Mouse (Mus musculus) liver, adult 2 months (tissue): Measurements from ENCODE around the gene Trafd1. TPM values are rescaled to one million over a fixed set of nuclear protein-coding genes. Genes with fewer than 3 reads are reported as not detected.

Experiments used
- DNase-seq: peaks from one replicate; pipeline ENCODE4 v3.0.0-alpha.2; 2011; ENCODE audit warnings: low read depth, low spot score; ENCODE audit errors: extremely low read depth
- H3K27ac ChIP-seq: fragments of 200-500 bp; replicated peaks from 2 replicates; pipeline ENCODE4 v1.5.1; 2012; ENCODE audit warnings: low read depth, mild to moderate bottlenecking, control low read depth, inconsistent platforms, low read length; ENCODE audit not compliant: insufficient read depth
- H3K27me3 ChIP-seq: fragments of 200-500 bp; 2 replicates; pipeline ENCODE4 v1.6.1; 2012; ENCODE audit warnings: mild to moderate bottlenecking, moderate library complexity, low read length, inconsistent platforms; ENCODE audit not compliant: control insufficient read depth, insufficient read depth
- H3K36me3 ChIP-seq: fragments of 200-500 bp; 2 replicates; pipeline ENCODE4 v1.6.1; 2012; ENCODE audit warnings: low read length, inconsistent platforms; ENCODE audit not compliant: control insufficient read depth, insufficient read depth
- H3K4me1 ChIP-seq: fragments of 200-500 bp; 2 replicates; pipeline ENCODE4 v1.6.1; 2011; ENCODE audit warnings: low read length; ENCODE audit not compliant: control insufficient read depth, insufficient read depth
- H3K4me3 ChIP-seq: fragments of 200-500 bp; 2 replicates; pipeline ENCODE4 v1.5.1; 2011; ENCODE audit warnings: low read depth, mild to moderate bottlenecking, control low read depth, low read length, moderate library complexity; ENCODE audit not compliant: insufficient read depth
- H3K79me2 ChIP-seq: fragments of 200-500 bp; 2 replicates; pipeline ENCODE4 v1.6.1; 2012; ENCODE audit warnings: inconsistent platforms, mild to moderate bottlenecking, low read length, moderate library complexity; ENCODE audit not compliant: control insufficient read depth, insufficient read depth
- H3K9ac ChIP-seq: fragments of 200-500 bp; 2 replicates; pipeline ENCODE4 v1.6.1; 2012; ENCODE audit warnings: low read depth, mild to moderate bottlenecking, control low read depth, inconsistent platforms, low read length
- CTCF ChIP-seq: fragments of 200-500 bp; IDR thresholded peaks from 2 replicates; pipeline ENCODE4 v1.5.1; 2011; ENCODE audit warnings: low read depth, low read length, control low read depth
- POLR2A ChIP-seq: fragments of 200-500 bp; IDR thresholded peaks from 2 replicates; pipeline ENCODE4 v1.6.1; 2011; ENCODE audit warnings: low read length, control low read depth; ENCODE audit not compliant: insufficient read depth; ENCODE audit errors: extremely low read depth
- WGBS: fragments of 180-500 bp; shearing (Covaris S2); methylation state at CpG from one replicate; pipeline ENCODE4 v1.1.7; 2018; 5-methylcytosine and 5-hydroxymethylcytosine counted together
- polyA plus RNA-seq: library from polyadenylated mRNA; depleted of rRNA; stranded (reverse); fragments of >200 nt; gene quantifications from 2 replicates; pipeline ENCODE4 v1.2.3, GENCODE M21; 2012
- total RNA-seq: library from RNA; depleted of rRNA; stranded (reverse); fragments of >200 nt; gene quantifications from 2 replicates; pipeline ENCODE4 v1.2.3, GENCODE M21; 2014

Gene Trafd1
- total and polyA plus RNA-seq, 2 experiments = 53.7 to 67.0 TPM

DNA sequence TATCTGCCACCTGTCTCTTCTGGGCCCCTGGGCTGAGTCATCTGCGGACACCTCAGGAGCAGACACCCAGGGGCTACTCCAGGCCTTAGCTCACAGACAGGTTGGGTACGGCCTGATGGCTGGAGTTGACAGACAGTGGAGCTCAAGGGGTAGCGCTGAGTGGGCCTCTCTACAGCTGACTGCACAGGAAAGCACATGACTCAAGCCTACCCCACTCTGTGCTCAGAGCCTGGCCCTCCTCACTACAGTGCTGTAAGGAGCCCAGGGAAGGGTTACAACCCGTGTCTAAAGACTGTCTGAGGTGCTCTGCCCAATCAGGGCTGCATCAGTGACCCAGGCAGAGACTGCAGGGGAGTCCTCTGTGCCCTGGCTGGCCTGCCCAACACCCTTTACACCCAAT is 18.2 kb downstream of the Trafd1 start:
- H3K36me3 ChIP-seq = peaks cover 15% of the 10 kb centered on the region; the same call in 1 of the 2 replicates
- H3K27ac ChIP-seq = no peak overlapping the region
- H3K9ac ChIP-seq = no peak overlapping the region
- no peak for DNase-seq
- H3K27me3 ChIP-seq = no peaks in the 10 kb centered on the region
- no peaks in the 10 kb centered on the region for H3K79me2 ChIP-seq
- TF ChIP-seq CTCF (no peak), POLR2A (no peak)
- WGBS = 92% methylated on average over 4 of the region's 4 CpGs
- H3K4me1 ChIP-seq = no peaks in the 10 kb centered on the region
- H3K4me3 ChIP-seq = no peak overlapping the region

- H3K79me2 ChIP-seq = no peaks in the 10 kb centered on the region
- H3K27ac ChIP-seq = no peak overlapping the region
- no peak for TF ChIP-seq CTCF
- no peak for TF ChIP-seq POLR2A
- H3K4me3 ChIP-seq = no peak overlapping the region
- no peaks in the 10 kb centered on the region for H3K27me3 ChIP-seq
- H3K4me1 ChIP-seq = no peaks in the 10 kb centered on the region
- no peak for DNase-seq
- no peak overlapping the region for H3K9ac ChIP-seq
- peaks cover 14% of the 10 kb centered on the region; the same call in 1 of the 2 replicates for H3K36me3 ChIP-seq
- WGBS = 85% methylated on average over 16 of the region's 16 CpGs
These were observed 18.8 kb downstream of the Trafd1 start for GRCm38 (mm10) chr5:121366449-121367225.

GRCm38 (mm10) chr5:121363441-121363840 is 22.0 kb downstream of the Trafd1 start:
- Histone ChIP-seq H3K4me1 (no peaks in the 10 kb centered on the region), H3K9ac (no peak overlapping the region), H3K36me3 (peaks cover 20% of the 10 kb centered on the region), H3K4me3 (no peak overlapping the region), H3K27ac (no peak overlapping the region), H3K79me2 (no peaks in the 10 kb centered on the region), H3K27me3 (no peaks in the 10 kb centered on the region)
- TF ChIP-seq POLR2A (no peak), CTCF (no peak)
- WGBS = 78% methylated on average over 7 of the region's 7 CpGs
- no peak for DNase-seq

DNA sequence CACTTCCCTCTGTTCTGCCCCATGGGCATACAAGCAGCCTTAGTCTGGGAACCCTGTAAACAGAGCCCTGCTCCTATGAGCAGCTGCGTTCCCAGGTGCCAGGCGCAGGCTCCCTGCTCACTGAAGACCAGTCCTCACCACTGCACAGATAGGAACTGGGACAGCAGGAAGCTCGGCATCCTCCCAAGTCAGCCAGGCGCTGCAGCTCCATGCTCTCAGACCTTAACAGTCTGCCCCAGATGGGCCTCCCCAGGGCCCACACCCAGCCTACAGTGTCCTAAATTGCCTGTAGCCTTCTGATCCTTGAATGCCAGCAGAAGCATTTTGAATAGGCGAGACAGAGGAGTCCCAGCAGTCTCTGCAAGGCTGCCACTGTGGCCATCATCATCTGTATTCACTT is 23.7 kb downstream of the Trafd1 start:
- TF ChIP-seq POLR2A (no peak), CTCF (no peak)

GRCm38 (mm10) chr5:121359229-121359628 is 26.2 kb downstream of the Trafd1 start:
- Histone ChIP-seq H3K9ac (no peak overlapping the region), H3K4me3 (no peak overlapping the region), H3K27ac (no peak overlapping the region), H3K27me3 (no peaks in the 10 kb centered on the region), H3K79me2 (no peaks in the 10 kb centered on the region), H3K4me1 (no peaks in the 10 kb centered on the region), H3K36me3 (peaks cover 26% of the 10 kb centered on the region)
- no peak for TF ChIP-seq POLR2A
- no peak for TF ChIP-seq CTCF
- DNase-seq = no peak
- 65% methylated on average over 9 of the region's 9 CpGs for WGBS

More for the DNA sequence above, 23.7 kb downstream of the Trafd1 start:
- no peaks in the 10 kb centered on the region for H3K27me3 ChIP-seq
- WGBS = 92% methylated on average over 5 of the region's 5 CpGs
- no peak overlapping the region for H3K27ac ChIP-seq
- no peak overlapping the region for H3K9ac ChIP-seq
- no peaks in the 10 kb centered on the region for H3K4me1 ChIP-seq
- DNase-seq = no peak
- peaks cover 20% of the 10 kb centered on the region for H3K36me3 ChIP-seq
- H3K79me2 ChIP-seq = no peaks in the 10 kb centered on the region
- H3K4me3 ChIP-seq = no peak overlapping the region

- WGBS = 94% methylated on average over 8 of the region's 8 CpGs
- TF ChIP-seq CTCF (no peak), POLR2A (no peak)
- DNase-seq = no peak
These were observed 41.4 kb downstream of the Trafd1 start for GRCm38 (mm10) chr5:121343997-121344396.

More at GRCm38 (mm10) chr5:121343997-121344396, 41.4 kb downstream of the Trafd1 start:
- H3K27me3 ChIP-seq = no peaks in the 10 kb centered on the region
- no peaks in the 10 kb centered on the region for H3K4me1 ChIP-seq
- H3K79me2 ChIP-seq = no peaks in the 10 kb centered on the region
- H3K9ac ChIP-seq = no peak overlapping the region
- H3K36me3 ChIP-seq = peaks cover 14% of the 10 kb centered on the region
- no peak overlapping the region for H3K27ac ChIP-seq
- H3K4me3 ChIP-seq = no peak overlapping the region
